Mouse (Mus musculus) cortical plate, adult 2 months (tissue): ENCODE measurements around the gene Sytl5.

ENCODE experiments used
- CTCF ChIP-seq: fragments of 200-500 bp; IDR thresholded peaks from 2 replicates; pipeline ENCODE4 v1.5.1; 2011; ENCODE audit warnings: mild to moderate bottlenecking, control low read depth, low read length; ENCODE audit not compliant: insufficient read depth; ENCODE audit errors: extremely low read depth
- POLR2A ChIP-seq: fragments of 200-500 bp; IDR thresholded peaks from 2 replicates; pipeline ENCODE4 v1.6.1; 2011; ENCODE audit warnings: mild to moderate bottlenecking, low read length, control low read depth; ENCODE audit not compliant: insufficient read depth; ENCODE audit errors: extremely low read depth

GRCm38 (mm10) chrX:9861859-9862258 is 23.6 kb upstream of the Sytl5 start:
- TF ChIP-seq CTCF = no peak
- no peak for TF ChIP-seq POLR2A
